Comparison of ENCODE assay signal across 9 mouse cellular contexts in genomic region chr3:51603705-51604291, GRCm38 (mm10). TPM values are rescaled to one million over a fixed set of nuclear protein-coding genes. Genes with fewer than 3 reads are reported as not detected.
DNase-seq lines count a peak whose midpoint lies in the region; ATAC-seq and TF ChIP-seq lines count a peak whose summit lies in the region.
"Had no signal": no experiment of that assay in that cellular context is flagged by ENCODE, and none has a peak within 500 bp of the region (broad histone marks: within the 10 kb centered on the region; RNA-seq: fewer than 3 reads in every experiment).

No protein-coding gene starts in this region.

- DNase-seq in retina, postnatal 1 day: peak; percentile 24
- DNase-seq in retina, embryonic 14.5 days (ENCODE audit: low spot score): no peak
- DNase-seq in brain, embryonic 14.5 days (ENCODE audit: low read depth): peak; percentile 98
- peak; percentile 71 to 89 for DNase-seq in frontal cortex, postnatal 36 days (ENCODE audit: low spot score in 2 of 2)
- DNase-seq in lung, postnatal 14 days: peak; percentile 16
- DNase-seq in c-Kit-positive CD71-positive TER-119-positive erythroid progenitor cells, embryonic 14.5 days (ENCODE audit: low spot score): no peak
- no peak for DNase-seq in gastrocnemius, adult 8-10 months (ENCODE audit: low spot score in 2 of 2)
- DNase-seq: liver, embryonic 13.5 days had no signal

- no peak for TF ChIP-seq CTCF in brain, embryonic 14.5 days (IDR thresholded peaks at IDR 0.05; ENCODE audit: borderline replicate concordance, extremely low read depth, insufficient read depth, insufficient read length)

- ATAC-seq in erythroblast, adult 5-6 weeks (replicated peaks; ENCODE audit: low FRiP score, poor library complexity, severe bottlenecking): no peak

- no peak for TF ChIP-seq POLR2A in brain, embryonic 14.5 days (IDR thresholded peaks at IDR 0.05; ENCODE audit: borderline replicate concordance, extremely low read depth, insufficient read depth, insufficient read length, poor library complexity, severe bottlenecking)

RNA-seq across cellular contexts. Expression of gene Setd7, which starts 43.1 kb away (rescaled TPM):
- polyA plus RNA-seq in brain, embryonic 14.5 days (2012; rRNA removed): 15.3 and 15.7 TPM in 2 replicates
- 7.5 and 9.8 TPM in 2 replicates for total RNA-seq in erythroblast, adult 5-6 weeks (2015; ENCODE audit: low replicate concordance)
- 4.3 and 7.7 TPM in 2 replicates for total RNA-seq in erythroblast, adult 5-6 weeks (2017; ENCODE audit: low replicate concordance)
- total RNA-seq in gastrocnemius, adult 8-10 months (2022): 100 to 1,000 TPM; 178 to 234 (median 186) TPM

RNA-seq across cellular contexts. Expression of gene Mgst2, which starts 56.4 kb away (rescaled TPM):
- polyA plus RNA-seq in brain, embryonic 14.5 days (2012; rRNA removed): 0.19 TPM in 1 of 2 replicates, not detected in the other
- total RNA-seq in erythroblast, adult 5-6 weeks (2015; ENCODE audit: low replicate concordance): 52.9 and 77.0 TPM in 2 replicates
- 10.2 and 19.8 TPM in 2 replicates for total RNA-seq in erythroblast, adult 5-6 weeks (2017; ENCODE audit: low replicate concordance)
- total RNA-seq in gastrocnemius, adult 8-10 months (2022): 1 to 10 TPM in 1 of 4 experiments, under 1 TPM in 1, not detected in 2; 0.52 to 1.6 TPM

Comparison
In these comparisons a context has a peak if more than half of its experiments do, and no peak if none do; other contexts are left out.
1. DNase-seq: peak in retina, postnatal 1 day (single experiment), brain, embryonic 14.5 days (single experiment), frontal cortex, postnatal 36 days (2 of 2) and lung, postnatal 14 days (single experiment); none in retina, embryonic 14.5 days (single experiment), c-Kit-positive CD71-positive TER-119-positive erythroid progenitor cells, embryonic 14.5 days (single experiment) and gastrocnemius, adult 8-10 months (0 of 2).
2. RNA of gene Setd7, which starts 43.1 kb away (total RNA-seq): 178 to 234 TPM in gastrocnemius, adult 8-10 months; 4.3 to 9.8 TPM in erythroblast, adult 5-6 weeks; every median in the first group is over 10 times any median in the second.
3. RNA of gene Mgst2, which starts 56.4 kb away (total RNA-seq): 10.2 to 77.0 TPM in erythroblast, adult 5-6 weeks; 0.52 to 1.6 TPM in gastrocnemius, adult 8-10 months; every median in the first group is over 4 times any median in the second.